Mouse (Mus musculus): ENCODE results near the gene Utp20. TPM values are rescaled to one million over a fixed set of nuclear protein-coding genes. Genes with fewer than 3 reads are reported as not detected.
"Not testable (repeated sequence)": the region's sequence is repeated elsewhere in the genome, so short reads cannot be mapped to it uniquely, and the experiment has no call there.

Utp20 gene
- polyA plus RNA-seq, 1 experiment from 2014 or later, result 25.0 TPM

GRCm38 (mm10) chr10:88783135-88783534, 43.5 kb downstream of the Utp20 start:
- WGBS, result 81% methylated on average over 2 of the region's 2 CpGs
- peaks cover 38% of the 10 kb centered on the region for H3K36me3 ChIP-seq
- H3K4me1 ChIP-seq; H3K9ac ChIP-seq; H3K9me3 ChIP-seq; ATAC-seq (ENCODE audit: insufficient number of reproducible peaks, insufficient read depth, low FRiP score, low TSS enrichment); H3K27me3 ChIP-seq; H3K4me2 ChIP-seq (replicated peaks); H3K27ac ChIP-seq; H3K4me3 ChIP-seq: not testable (repeated sequence)

GRCm38 (mm10) chr10:88780716-88781115, 45.9 kb downstream of the Utp20 start:
- Histone ChIP-seq H3K36me3 (peaks cover 43% of the 10 kb centered on the region), H3K9me3 (no peaks in the 10 kb centered on the region), H3K4me3 (no peak overlapping the region), H3K9ac (no peak overlapping the region), H3K4me2 (replicated peaks) (no peak overlapping the region), H3K4me1 (no peaks in the 10 kb centered on the region), H3K27me3 (no peaks in the 10 kb centered on the region), H3K27ac (no peak overlapping the region)
- no peak for ATAC-seq (ENCODE audit: insufficient number of reproducible peaks, insufficient read depth, low FRiP score, low TSS enrichment)
- 86% methylated on average over 4 of the region's 4 CpGs for WGBS

- no peaks in the 10 kb centered on the region for H3K9me3 ChIP-seq
- no peak for ATAC-seq (ENCODE audit: insufficient number of reproducible peaks, insufficient read depth, low FRiP score, low TSS enrichment)
- H3K4me2 ChIP-seq (replicated peaks), result no peak overlapping the region
- no peak overlapping the region for H3K27ac ChIP-seq
- no peak overlapping the region for H3K4me3 ChIP-seq
- no peaks in the 10 kb centered on the region for H3K27me3 ChIP-seq
- peaks cover 48% of the 10 kb centered on the region for H3K36me3 ChIP-seq
- WGBS, result 88% methylated on average over 6 of the region's 6 CpGs
- H3K9ac ChIP-seq, result no peak overlapping the region
- no peaks in the 10 kb centered on the region for H3K4me1 ChIP-seq
These were observed 50.4 kb downstream of the Utp20 start for GRCm38 (mm10) chr10:88776206-88776605.

- H3K4me3 ChIP-seq; H3K27me3 ChIP-seq; H3K4me1 ChIP-seq; H3K4me2 ChIP-seq (replicated peaks); H3K9me3 ChIP-seq; H3K27ac ChIP-seq; ATAC-seq (ENCODE audit: insufficient number of reproducible peaks, insufficient read depth, low FRiP score, low TSS enrichment); H3K9ac ChIP-seq: not testable (repeated sequence)
- 90% methylated on average over 5 of the region's 5 CpGs for WGBS
- peaks cover 69% of the 10 kb centered on the region for H3K36me3 ChIP-seq
These were observed 53.6 kb downstream of the Utp20 start for GRCm38 (mm10) chr10:88772965-88773364.

GRCm38 (mm10) chr10:88769676-88770075, 56.9 kb downstream of the Utp20 start:
- no peak overlapping the region for H3K9ac ChIP-seq
- peaks cover 68% of the 10 kb centered on the region for H3K36me3 ChIP-seq
- no peak overlapping the region for H3K27ac ChIP-seq
- H3K4me2 ChIP-seq (replicated peaks), result no peak overlapping the region
- no peak for ATAC-seq (ENCODE audit: insufficient number of reproducible peaks, insufficient read depth, low FRiP score, low TSS enrichment)
- no peaks in the 10 kb centered on the region for H3K4me1 ChIP-seq
- no peak overlapping the region for H3K4me3 ChIP-seq
- WGBS, result 92% methylated on average over 7 of the region's 7 CpGs
- H3K9me3 ChIP-seq, result no peaks in the 10 kb centered on the region
- no peaks in the 10 kb centered on the region for H3K27me3 ChIP-seq

- H3K9ac ChIP-seq, result no peak overlapping the region
- H3K4me1 ChIP-seq, result no peaks in the 10 kb centered on the region
- peaks cover 75% of the 10 kb centered on the region for H3K36me3 ChIP-seq
These were observed 57.6 kb downstream of the Utp20 start for GRCm38 (mm10) chr10:88768961-88769360.

GRCm38 (mm10) chr10:88765431-88766142, 61.0 kb downstream of the Utp20 start:
- peaks cover 80% of the 10 kb centered on the region for H3K36me3 ChIP-seq
- H3K4me2 ChIP-seq (replicated peaks), result no peak overlapping the region
- no peak overlapping the region for H3K4me3 ChIP-seq
- 89% methylated on average over 15 of the region's 15 CpGs for WGBS
- no peak for ATAC-seq (ENCODE audit: insufficient number of reproducible peaks, insufficient read depth, low FRiP score, low TSS enrichment)
- H3K4me1 ChIP-seq, result no peaks in the 10 kb centered on the region
- no peaks in the 10 kb centered on the region for H3K27me3 ChIP-seq
- no peak overlapping the region for H3K9ac ChIP-seq
- no peak overlapping the region for H3K27ac ChIP-seq
- H3K9me3 ChIP-seq, result no peaks in the 10 kb centered on the region

More at GRCm38 (mm10) chr10:88768961-88769360, 57.6 kb downstream of the Utp20 start:
- Histone ChIP-seq H3K4me2 (replicated peaks) (no peak overlapping the region), H3K4me3 (no peak overlapping the region), H3K27me3 (no peaks in the 10 kb centered on the region), H3K9me3 (no peaks in the 10 kb centered on the region), H3K27ac (no peak overlapping the region)
- 92% methylated on average over 5 of the region's 5 CpGs for WGBS
- ATAC-seq (ENCODE audit: insufficient number of reproducible peaks, insufficient read depth, low FRiP score, low TSS enrichment), result no peak

GRCm38 (mm10) chr10:88761524-88762212, 64.9 kb downstream of the Utp20 start:
- 96% methylated on average over 13 of the region's 13 CpGs for WGBS
- no peaks in the 10 kb centered on the region for H3K9me3 ChIP-seq

GRCm38 (mm10) chr10:88741426-88741825, 85.2 kb downstream of the Utp20 start:
- no peak overlapping the region for H3K4me2 ChIP-seq (replicated peaks)
- H3K9me3 ChIP-seq, result no peaks in the 10 kb centered on the region
- no peak overlapping the region for H3K27ac ChIP-seq
- no peak overlapping the region for H3K4me3 ChIP-seq
- no peaks in the 10 kb centered on the region for H3K27me3 ChIP-seq
- no peak for ATAC-seq (ENCODE audit: insufficient number of reproducible peaks, insufficient read depth, low FRiP score, low TSS enrichment)
- no peaks in the 10 kb centered on the region for H3K4me1 ChIP-seq
- no peak overlapping the region for H3K9ac ChIP-seq
- H3K36me3 ChIP-seq, result peaks cover 52% of the 10 kb centered on the region
- WGBS, result 86% methylated on average over 2 of the region's 2 CpGs

More at GRCm38 (mm10) chr10:88761524-88762212, 64.9 kb downstream of the Utp20 start:
- Histone ChIP-seq H3K27ac (no peak overlapping the region), H3K9ac (no peak overlapping the region), H3K4me3 (no peak overlapping the region), H3K4me1 (no peaks in the 10 kb centered on the region), H3K36me3 (peaks cover 77% of the 10 kb centered on the region), H3K4me2 (replicated peaks) (no peak overlapping the region), H3K27me3 (no peaks in the 10 kb centered on the region)
- ATAC-seq (ENCODE audit: insufficient number of reproducible peaks, insufficient read depth, low FRiP score, low TSS enrichment), result no peak

GRCm38 (mm10) chr10:88740781-88741180, 85.8 kb downstream of the Utp20 start:
- Histone ChIP-seq H3K9me3 (no peaks in the 10 kb centered on the region), H3K27ac (no peak overlapping the region), H3K27me3 (no peaks in the 10 kb centered on the region), H3K4me1 (no peaks in the 10 kb centered on the region), H3K9ac (no peak overlapping the region), H3K4me3 (no peak overlapping the region), H3K4me2 (replicated peaks) (no peak overlapping the region), H3K36me3 (peaks cover 56% of the 10 kb centered on the region)
- WGBS, result 89% methylated on average over 5 of the region's 5 CpGs
- ATAC-seq (ENCODE audit: insufficient number of reproducible peaks, insufficient read depth, low FRiP score, low TSS enrichment), result no peak

- Histone ChIP-seq H3K4me1 (no peaks in the 10 kb centered on the region), H3K4me2 (replicated peaks) (no peak overlapping the region), H3K9me3 (no peaks in the 10 kb centered on the region), H3K36me3 (peaks cover 49% of the 10 kb centered on the region), H3K27ac (no peak overlapping the region), H3K27me3 (no peaks in the 10 kb centered on the region), H3K9ac (no peak overlapping the region), H3K4me3 (no peak overlapping the region)
- WGBS, result 93% methylated on average over 1 of the region's 1 CpGs
- ATAC-seq (ENCODE audit: insufficient number of reproducible peaks, insufficient read depth, low FRiP score, low TSS enrichment), result no peak
These were observed 86.8 kb downstream of the Utp20 start for GRCm38 (mm10) chr10:88739818-88740217.

GRCm38 (mm10) chr10:88739074-88739473, 87.5 kb downstream of the Utp20 start:
- not testable (repeated sequence) for H3K27ac ChIP-seq; H3K9me3 ChIP-seq; ATAC-seq (ENCODE audit: insufficient number of reproducible peaks, insufficient read depth, low FRiP score, low TSS enrichment); H3K4me1 ChIP-seq; H3K4me2 ChIP-seq (replicated peaks); H3K27me3 ChIP-seq; H3K9ac ChIP-seq; H3K4me3 ChIP-seq
- H3K36me3 ChIP-seq, result peaks cover 42% of the 10 kb centered on the region
- 95% methylated on average over 8 of the region's 8 CpGs for WGBS

Measured in embryonic facial prominence, embryonic 12.5 days (tissue).